Mouse (Mus musculus) right cerebral cortex, postnatal 4 days (tissue): ENCODE results near the gene Mms19.

Experiments
- DNase-seq: peaks from one replicate; pipeline ENCODE4 v3.0.0-alpha.2; 2022

Gene Mms19

GRCm38 (mm10) chr19:41997090-41997489 lies 16.1 kb upstream of the Mms19 start:
- DNase-seq: no peak

- DNase-seq: no peak
Observed at GRCm38 (mm10) chr19:41995483-41995882, 14.5 kb upstream of the Mms19 start.

GRCm38 (mm10) chr19:41994023-41994422 lies 13.1 kb upstream of the Mms19 start:
- no peak for DNase-seq

GRCm38 (mm10) chr19:41993484-41993883 lies 12.5 kb upstream of the Mms19 start:
- peak; percentile 75 for DNase-seq

GRCm38 (mm10) chr19:41992971-41993370 lies 12.0 kb upstream of the Mms19 start:
- no peak for DNase-seq

GRCm38 (mm10) chr19:41991926-41992477 lies 11.0 kb upstream of the Mms19 start:
- no peak for DNase-seq

- DNase-seq: no peak
Observed at GRCm38 (mm10) chr19:41989810-41990209, 8.9 kb upstream of the Mms19 start.

- DNase-seq: no peak
Observed at GRCm38 (mm10) chr19:41987206-41987605, 6.2 kb upstream of the Mms19 start.

- no peak for DNase-seq
Observed at GRCm38 (mm10) chr19:41985994-41986393, 5.0 kb upstream of the Mms19 start.

- DNase-seq: no peak
Observed at GRCm38 (mm10) chr19:41982791-41983150, 1.8 kb upstream of the Mms19 start.

GRCm38 (mm10) chr19:41981931-41982790 lies 1.2 kb upstream of the Mms19 start:
- peak; percentile 53 for DNase-seq

GRCm38 (mm10) chr19:41981595-41981927 lies 604 bp upstream of the Mms19 start, which contains the start of gene Ubtd1:
TSS of gene Ubtd1 (plus strand) at chr19:41981763.
- DNase-seq: no peak

GRCm38 (mm10) chr19:41980422-41980818 lies 537 bp downstream of the Mms19 start:
- no peak for DNase-seq

GRCm38 (mm10) chr19:41973891-41974794 lies 6.8 kb downstream of the Mms19 start:
- no peak for DNase-seq

- DNase-seq: no peak
Observed at GRCm38 (mm10) chr19:41969618-41970017, 11.3 kb downstream of the Mms19 start.

GRCm38 (mm10) chr19:41953574-41953973 lies 27.4 kb downstream of the Mms19 start:
- no peak for DNase-seq

- no peak for DNase-seq
Observed at GRCm38 (mm10) chr19:41952287-41952686, 28.7 kb downstream of the Mms19 start.

GRCm38 (mm10) chr19:41943841-41944240 lies 37.1 kb downstream of the Mms19 start:
- DNase-seq: no peak

GRCm38 (mm10) chr19:41938539-41938938 lies 42.4 kb downstream of the Mms19 start:
- no peak for DNase-seq

- no peak for DNase-seq
Observed at GRCm38 (mm10) chr19:41935921-41936320, 45.0 kb downstream of the Mms19 start.

- DNase-seq: no peak
Observed at GRCm38 (mm10) chr19:41934124-41934523, 46.8 kb downstream of the Mms19 start.

GRCm38 (mm10) chr19:41933179-41934086 lies 47.5 kb downstream of the Mms19 start, which contains the start of the genes Exosc1 and Zdhhc16:
TSS of gene Exosc1 (minus strand) at chr19:41933423.
TSS of gene Zdhhc16 (plus strand) at chr19:41933480.
- DNase-seq: peak; percentile 95
